Mouse (Mus musculus) kidney, postnatal 0 days (tissue): ENCODE data around the gene Tmem211. TPM values are rescaled to one million over a fixed set of nuclear protein-coding genes. Genes with fewer than 3 reads are reported as not detected.

ENCODE experiments used
- ATAC-seq: fragments of 200-750 bp; cut with Nextera tagmentation; replicated peaks from 2 replicates; pipeline ENCODE4 v1.8.0; 2017; ENCODE audit warnings: low read depth, moderate number of reproducible peaks, moderate TSS enrichment, moderate library complexity; ENCODE audit not compliant: low FRiP score
- DNase-seq: peaks from one replicate; pipeline ENCODE4 v3.0.0-alpha.2; 2016; ENCODE audit warnings: low spot score
- H3K27ac ChIP-seq: fragments of 300-500 bp; sonication (generic); 2 replicates; pipeline ENCODE4 v1.5.1; 2014; ENCODE audit warnings: mild to moderate bottlenecking
- H3K27me3 ChIP-seq: fragments of 300-500 bp; sonication (generic); 2 replicates; pipeline ENCODE4 v1.6.1; 2014; ENCODE audit warnings: low read length, mixed read lengths; ENCODE audit not compliant: insufficient read depth
- H3K36me3 ChIP-seq: fragments of 300-500 bp; sonication (generic); 2 replicates; pipeline ENCODE4 v1.6.1; 2014; ENCODE audit warnings: low read length, mixed read lengths; ENCODE audit not compliant: insufficient read depth
- H3K4me1 ChIP-seq: fragments of 300-500 bp; sonication (generic); replicated peaks from 2 replicates; pipeline ENCODE4 v1.6.1; 2014; ENCODE audit warnings: antibody characterized with exemption, low read length, mixed read lengths; ENCODE audit not compliant: insufficient read depth
- H3K4me2 ChIP-seq: fragments of 300-500 bp; sonication (generic); 2 replicates; pipeline ENCODE4 v1.6.1; 2014; ENCODE audit warnings: mild to moderate bottlenecking, low read length, moderate library complexity, mixed read lengths
- H3K4me3 ChIP-seq: fragments of 300-500 bp; sonication (generic); replicated peaks from 2 replicates; pipeline ENCODE4 v1.5.1; 2014; ENCODE audit warnings: low read depth, low read length
- H3K9ac ChIP-seq: fragments of 300-500 bp; sonication (generic); 2 replicates; pipeline ENCODE4 v1.6.1; 2014; ENCODE audit warnings: low read depth, low read length
- H3K9me3 ChIP-seq: fragments of 300-500 bp; sonication (generic); replicated peaks from 2 replicates; pipeline ENCODE4 v1.6.1; 2016; ENCODE audit warnings: low read length, inconsistent platforms, mixed read lengths
- CTCF ChIP-seq: IDR thresholded peaks from 2 replicates; pipeline ENCODE4 v1.5.1; 2016; ENCODE audit warnings: antibody characterized with exemption, low read depth, mild to moderate bottlenecking, moderate library complexity
- WGBS: fragments of 180-500 bp; shearing (Covaris S2); extraction: QIAGEN DNeasy Blood & Tissue Kit; methylation state at CpG from one replicate; pipeline ENCODE4 v1.1.7; 2014; 5-methylcytosine and 5-hydroxymethylcytosine counted together
- polyA plus RNA-seq: library from polyadenylated mRNA; unstranded; fragments of >200 nt; fragmentation: Nextera tagmentation; extraction: Ambion mirVana; gene quantifications from 2 replicates; pipeline ENCODE4 v1.2.1, GENCODE M21; 2015

The Tmem211 gene
- polyA plus RNA-seq, 1 experiment from 2014 or later: 0.12 TPM

GRCm38 (mm10) chr5:113221147-113221865 is 5.4 kb upstream of the Tmem211 start, which contains the start of gene 2900026A02Rik:
Gene 2900026A02Rik, minus strand, starts transcription at chr5:113221236.
- H3K36me3 ChIP-seq: no peaks in the 10 kb centered on the region
- peak; percentile 66 for DNase-seq
- peaks cover 25% of the 10 kb centered on the region; the same call in 1 of the 2 replicates for H3K4me1 ChIP-seq
- ATAC-seq: peak; percentile 50
- no peaks in the 10 kb centered on the region for H3K27me3 ChIP-seq
- no peaks in the 10 kb centered on the region for H3K9me3 ChIP-seq
- TF ChIP-seq CTCF: peak; percentile 77
- H3K4me2 ChIP-seq: peak within 1 kb of the TSS; percentile 98
- WGBS: 13% methylated on average over 33 of the region's 62 CpGs
- peak within 1 kb of the TSS; percentile 74 for H3K4me3 ChIP-seq
- peak within 1 kb of the TSS; percentile 82 for H3K9ac ChIP-seq
- H3K27ac ChIP-seq: peak within 1 kb of the TSS; percentile 90

- Histone ChIP-seq H3K4me2 (no peak overlapping the region), H3K4me1 (peaks cover 14% of the 10 kb centered on the region; the same call in 1 of the 2 replicates), H3K9ac (no peak overlapping the region), H3K36me3 (no peaks in the 10 kb centered on the region), H3K9me3 (no peaks in the 10 kb centered on the region), H3K27ac (no peak overlapping the region), H3K27me3 (no peaks in the 10 kb centered on the region), H3K4me3 (no peak overlapping the region)
- DNase-seq: no peak
- 54% methylated on average over 4 of the region's 4 CpGs for WGBS
- no peak for ATAC-seq
- no peak for TF ChIP-seq CTCF
These were observed 2.8 kb upstream of the Tmem211 start for GRCm38 (mm10) chr5:113223888-113224287.

- Histone ChIP-seq H3K27me3 (no peaks in the 10 kb centered on the region), H3K9me3 (no peaks in the 10 kb centered on the region), H3K36me3 (no peaks in the 10 kb centered on the region), H3K4me3 (no peak overlapping the region), H3K4me1 (0 out of 2 replicates have a peak, but pooled peaks cover 8% of the 10 kb centered on the region), H3K9ac (no peak overlapping the region), H3K27ac (0 out of 2 replicates have a peak overlapping the region, but pooled peaks have one; percentile 21), H3K4me2 (no peak overlapping the region)
- WGBS: 10% methylated on average over 10 of the region's 10 CpGs
- DNase-seq: peak; percentile 76
- TF ChIP-seq CTCF: no peak
- no peak for ATAC-seq
These were observed 1.4 kb upstream of the Tmem211 start for GRCm38 (mm10) chr5:113225271-113225670.

- no peaks in the 10 kb centered on the region for H3K27me3 ChIP-seq
- WGBS: 16% methylated on average over 25 of the region's 25 CpGs
- 0 out of 2 replicates have a peak, but pooled peaks cover 8% of the 10 kb centered on the region for H3K4me1 ChIP-seq
- no peak overlapping the region for H3K4me3 ChIP-seq
- no peaks in the 10 kb centered on the region for H3K36me3 ChIP-seq
- no peak for TF ChIP-seq CTCF
- peak overlapping the region; percentile 19; the same call in 1 of the 2 replicates for H3K9ac ChIP-seq
- no peaks in the 10 kb centered on the region for H3K9me3 ChIP-seq
- H3K4me2 ChIP-seq: peak overlapping the region; percentile 44
- DNase-seq (peak; percentile 22), ATAC-seq (no peak)
- H3K27ac ChIP-seq: peak overlapping the region; percentile 70
These were observed 848 bp upstream of the Tmem211 start for GRCm38 (mm10) chr5:113225686-113226435.

- Histone ChIP-seq H3K27me3 (no peaks in the 10 kb centered on the region), H3K4me3 (no peak overlapping the region), H3K9me3 (no peaks in the 10 kb centered on the region), H3K4me2 (no peak overlapping the region), H3K27ac (0 out of 2 replicates have a peak overlapping the region, but pooled peaks have one; percentile 3), H3K36me3 (no peaks in the 10 kb centered on the region), H3K4me1 (0 out of 2 replicates have a peak, but pooled peaks cover 8% of the 10 kb centered on the region), H3K9ac (no peak overlapping the region)
- TF ChIP-seq CTCF: no peak
- ATAC-seq (no peak), DNase-seq (no peak)
- WGBS: 59% methylated on average over 5 of the region's 5 CpGs
These were observed 3.5 kb downstream of the Tmem211 start for GRCm38 (mm10) chr5:113230196-113230595.

GRCm38 (mm10) chr5:113249263-113249930 is 22.7 kb downstream of the Tmem211 start:
- ATAC-seq (no peak), DNase-seq (no peak)
- no peaks in the 10 kb centered on the region for H3K36me3 ChIP-seq
- H3K27me3 ChIP-seq: no peaks in the 10 kb centered on the region
- WGBS: 79% methylated on average over 8 of the region's 8 CpGs
- H3K27ac ChIP-seq: no peak overlapping the region
- no peak overlapping the region for H3K9ac ChIP-seq
- TF ChIP-seq CTCF: no peak
- no peaks in the 10 kb centered on the region for H3K9me3 ChIP-seq
- H3K4me1 ChIP-seq: no peaks in the 10 kb centered on the region
- no peak overlapping the region for H3K4me2 ChIP-seq
- no peak overlapping the region for H3K4me3 ChIP-seq
